Mouse (Mus musculus) G1E (cell line): ENCODE data around the gene Acyp2.

Experiments used
- CTCF ChIP-seq: IDR thresholded peaks from 2 replicates; pipeline ENCODE4 v1.5.1; 2012; ENCODE audit warnings: low read depth, low read length, inconsistent platforms, mixed read lengths
- POLR2AphosphoS5 ChIP-seq: IDR thresholded peaks from 2 replicates; pipeline ENCODE4 v1.6.1; 2012; ENCODE audit warnings: low read depth, low read length, inconsistent platforms; ENCODE audit not compliant: insufficient replicate concordance
- TAL1 ChIP-seq: conservative IDR thresholded peaks from 2 replicates; pipeline ENCODE4 v1.6.1; 2012; ENCODE audit warnings: low read depth, low read length, inconsistent platforms, mixed read lengths

GRCm38 (mm10) chr11:30491515-30492260 is 157.7 kb downstream of the Acyp2 start:
- TF ChIP-seq POLR2AphosphoS5 (no peak), CTCF (no peak), TAL1 (no peak)
